Mouse (Mus musculus) bone marrow macrophage, adult 2 months (primary cell): Measurements from ENCODE around the gene Thg1l.

Experiments used
- CTCF ChIP-seq: IDR thresholded peaks from 2 replicates; pipeline ENCODE4 v1.5.1; 2012; ENCODE audit warnings: low read depth, mild to moderate bottlenecking, low read length, moderate library complexity
- POLR2A ChIP-seq: IDR thresholded peaks from 2 replicates; pipeline ENCODE4 v1.6.1; 2012; ENCODE audit warnings: mild to moderate bottlenecking, low read depth, low read length, borderline replicate concordance

DNA sequence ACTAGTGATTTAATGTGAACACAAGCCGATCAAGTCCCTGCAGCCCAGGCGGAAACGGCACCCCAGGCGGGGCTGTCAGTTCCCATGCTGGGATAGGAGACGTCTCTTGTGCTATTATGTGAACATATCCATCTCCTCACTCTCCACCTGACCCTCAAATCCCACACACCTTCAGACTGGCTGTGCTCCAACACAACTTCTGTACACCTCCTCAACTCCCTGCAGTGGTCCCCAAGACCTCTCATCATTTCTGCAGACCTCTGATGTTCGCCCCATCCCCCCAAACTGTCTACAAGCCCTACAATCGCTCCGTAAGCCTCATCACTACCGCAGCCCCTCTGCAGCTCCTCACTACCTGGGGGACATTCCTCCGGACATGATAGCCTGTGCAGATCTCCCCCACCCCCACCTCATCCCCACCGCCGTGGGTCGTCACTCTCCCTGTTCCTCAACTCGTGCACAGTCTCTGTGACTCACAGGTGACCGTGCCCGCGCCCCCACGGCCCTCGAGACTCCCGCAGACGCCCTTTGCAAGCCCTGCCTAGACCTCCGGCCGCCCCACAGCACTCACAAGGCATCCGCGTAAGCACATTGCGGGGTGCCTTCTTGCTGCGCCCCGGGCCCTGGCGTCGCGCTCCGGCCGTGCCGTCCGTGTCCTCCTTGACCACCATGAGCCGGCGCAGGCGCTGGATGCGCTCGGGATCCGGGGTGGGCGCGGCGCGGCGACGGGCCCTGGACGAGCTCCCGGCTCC is 11.2 kb downstream of the Thg1l start:
- TF ChIP-seq POLR2A (no peak), CTCF (no peak)
